Mouse (Mus musculus): ENCODE measurements around the gene Gcm2.

The Gcm2 gene

GRCm38 (mm10) chr13:41079421-41079780 is 31.4 kb downstream of the Gcm2 start, which contains the start of gene Mak:
Gene Mak, minus strand, starts transcription at chr13:41079706.
- peak; percentile 77 for DNase-seq

- no peak for DNase-seq
These were observed 32.0 kb downstream of the Gcm2 start for GRCm38 (mm10) chr13:41078690-41079420.

GRCm38 (mm10) chr13:41077921-41078320 is 32.9 kb downstream of the Gcm2 start:
- no peak for DNase-seq

GRCm38 (mm10) chr13:41073819-41074218 is 37.0 kb downstream of the Gcm2 start:
- peak; percentile 23 for DNase-seq

GRCm38 (mm10) chr13:41071617-41072016 is 39.2 kb downstream of the Gcm2 start:
- DNase-seq: no peak

GRCm38 (mm10) chr13:41067618-41068017 is 43.2 kb downstream of the Gcm2 start:
- DNase-seq: no peak

- no peak for DNase-seq
These were observed 58.9 kb downstream of the Gcm2 start for GRCm38 (mm10) chr13:41051965-41052364.
